Mouse (Mus musculus) lung, embryonic 16.5 days (tissue): ENCODE results near the gene Spint1. TPM values are rescaled to one million over a fixed set of nuclear protein-coding genes. Genes with fewer than 3 reads are reported as not detected.

ENCODE experiments used
- ATAC-seq: fragments of 200-750 bp; cut with Nextera tagmentation; 2 replicates; pipeline ENCODE4 v1.8.0; 2017; ENCODE audit warnings: low read depth, mild to moderate bottlenecking, moderate library complexity
- H3K27ac ChIP-seq: fragments of 300-500 bp; sonication (generic); 2 replicates; pipeline ENCODE4 v1.5.1; 2014; ENCODE audit warnings: mild to moderate bottlenecking, control low read depth, low read length
- H3K27me3 ChIP-seq: fragments of 300-500 bp; sonication (generic); 2 replicates; pipeline ENCODE4 v1.6.1; 2014; ENCODE audit warnings: low read depth, low read length, mixed read lengths; ENCODE audit not compliant: control insufficient read depth, insufficient read depth
- H3K36me3 ChIP-seq: fragments of 300-500 bp; sonication (generic); 2 replicates; pipeline ENCODE4 v1.6.1; 2014; ENCODE audit warnings: low read length; ENCODE audit not compliant: control insufficient read depth, insufficient read depth
- H3K4me1 ChIP-seq: fragments of 300-500 bp; sonication (generic); replicated peaks from 2 replicates; pipeline ENCODE4 v1.6.1; 2014; ENCODE audit warnings: low read length, mixed read lengths; ENCODE audit not compliant: control insufficient read depth, insufficient read depth
- H3K4me2 ChIP-seq: fragments of 300-500 bp; sonication (generic); 2 replicates; pipeline ENCODE4 v1.6.1; 2014; ENCODE audit warnings: low read depth, low read length, control low read depth
- H3K4me3 ChIP-seq: fragments of 300-500 bp; sonication (generic); 2 replicates; pipeline ENCODE4 v1.5.1; 2014; ENCODE audit warnings: mild to moderate bottlenecking, low read length, control low read depth
- H3K9ac ChIP-seq: fragments of 300-500 bp; sonication (generic); 2 replicates; pipeline ENCODE4 v1.6.1; 2014; ENCODE audit warnings: low read length, control low read depth
- H3K9me3 ChIP-seq: fragments of 300-500 bp; sonication (generic); 2 replicates; pipeline ENCODE4 v1.6.1; 2016; ENCODE audit warnings: low read length; ENCODE audit not compliant: control insufficient read depth
- WGBS: fragments of 180-500 bp; shearing (Covaris S2); extraction: QIAGEN DNeasy Blood & Tissue Kit; methylation state at CpG from one replicate; pipeline ENCODE4 v1.1.7; 2014; 5-methylcytosine and 5-hydroxymethylcytosine counted together
- polyA plus RNA-seq: library from polyadenylated mRNA; unstranded; fragments of >200 nt; fragmentation: Nextera tagmentation; extraction: Ambion mirVana; gene quantifications from 2 replicates; pipeline ENCODE4 v1.2.1, GENCODE M21; 2015

The Spint1 gene
- polyA plus RNA-seq, 1 experiment from 2014 or later, result 34.2 TPM

DNA sequence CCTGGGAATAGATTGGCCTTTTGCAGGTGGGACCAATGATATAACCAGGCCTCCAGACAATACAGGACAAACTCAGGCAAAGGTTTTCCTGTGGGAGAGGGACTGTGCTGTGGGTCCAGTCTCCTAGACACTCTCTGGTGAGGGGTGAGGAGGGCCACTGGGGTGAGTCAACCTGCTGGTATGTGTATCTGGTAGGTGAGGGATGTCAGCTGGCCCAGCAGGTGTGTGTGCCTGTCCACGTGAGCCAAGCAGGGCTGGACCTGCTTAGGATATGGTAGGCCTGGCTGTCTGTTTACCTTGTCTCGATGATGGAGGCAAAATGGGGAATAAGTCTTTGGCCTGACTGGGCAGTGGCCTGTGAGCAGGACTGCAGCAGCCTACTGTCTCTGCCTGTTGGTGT lies 1.5 kb downstream of the Spint1 start:
- Histone ChIP-seq H3K4me3 (peak overlapping the region; percentile 61), H3K27me3 (peaks cover 35% of the 10 kb centered on the region), H3K27ac (no peak overlapping the region), H3K36me3 (no peaks in the 10 kb centered on the region), H3K4me1 (peaks cover 6% of the 10 kb centered on the region; the same call in 1 of the 2 replicates), H3K4me2 (peak overlapping the region; percentile 71), H3K9ac (peak overlapping the region; percentile 72), H3K9me3 (no peaks in the 10 kb centered on the region)
- no peak for ATAC-seq
- 46% methylated on average over 2 of the region's 2 CpGs for WGBS

GRCm38 (mm10) chr2:119240075-119240818 lies 3.1 kb downstream of the Spint1 start:
- H3K27me3 ChIP-seq, result peaks cover 35% of the 10 kb centered on the region
- no peak overlapping the region for H3K27ac ChIP-seq
- ATAC-seq, result no peak
- no peak overlapping the region for H3K4me3 ChIP-seq
- H3K9me3 ChIP-seq, result no peaks in the 10 kb centered on the region
- peaks cover 6% of the 10 kb centered on the region; the same call in 1 of the 2 replicates for H3K4me1 ChIP-seq
- WGBS, result 60% methylated on average over 4 of the region's 4 CpGs
- no peaks in the 10 kb centered on the region for H3K36me3 ChIP-seq
- no peak overlapping the region for H3K4me2 ChIP-seq
- H3K9ac ChIP-seq, result no peak overlapping the region

- Histone ChIP-seq H3K27ac (no peak overlapping the region), H3K36me3 (no peaks in the 10 kb centered on the region), H3K4me2 (no peak overlapping the region), H3K4me3 (no peak overlapping the region), H3K4me1 (peaks cover 6% of the 10 kb centered on the region; the same call in 1 of the 2 replicates), H3K9ac (no peak overlapping the region), H3K27me3 (peaks cover 30% of the 10 kb centered on the region), H3K9me3 (no peaks in the 10 kb centered on the region)
- no peak for ATAC-seq
- 72% methylated on average over 4 of the region's 4 CpGs for WGBS
These were observed 3.6 kb downstream of the Spint1 start for GRCm38 (mm10) chr2:119240819-119241186.

DNA sequence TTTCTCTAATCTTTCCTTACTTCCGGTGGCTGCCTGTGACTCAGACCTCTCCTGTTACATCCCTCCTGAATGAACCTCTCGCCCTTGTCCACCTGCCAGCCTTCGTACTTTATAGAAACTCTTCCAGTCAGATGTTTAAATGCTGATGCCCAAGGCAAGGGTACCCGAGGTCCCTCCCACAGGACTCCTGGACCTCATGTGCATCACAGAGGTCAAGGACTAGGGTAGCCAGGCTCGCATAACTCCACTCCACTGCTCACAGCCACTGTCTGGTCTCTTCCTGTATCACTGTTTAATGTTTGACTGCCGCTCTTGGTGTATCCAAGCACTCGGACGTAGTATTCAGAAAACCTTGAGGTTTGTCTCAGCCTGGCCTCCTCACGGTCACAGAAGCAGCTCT lies 5.4 kb downstream of the Spint1 start:
- Histone ChIP-seq H3K9ac (no peak overlapping the region), H3K27ac (no peak overlapping the region), H3K4me1 (0 out of 2 replicates have a peak, but pooled peaks cover 2% of the 10 kb centered on the region), H3K36me3 (no peaks in the 10 kb centered on the region), H3K9me3 (no peaks in the 10 kb centered on the region), H3K27me3 (peaks cover 14% of the 10 kb centered on the region), H3K4me2 (no peak overlapping the region), H3K4me3 (no peak overlapping the region)
- no peak for ATAC-seq
- WGBS, result 60% methylated on average over 9 of the region's 9 CpGs

- H3K4me1 ChIP-seq, result no peaks in the 10 kb centered on the region
- no peaks in the 10 kb centered on the region for H3K9me3 ChIP-seq
- ATAC-seq, result no peak
- H3K4me2 ChIP-seq, result no peak overlapping the region
- no peaks in the 10 kb centered on the region; the same call in 1 of the 2 replicates for H3K27me3 ChIP-seq
- H3K4me3 ChIP-seq, result no peak overlapping the region
- H3K27ac ChIP-seq, result no peak overlapping the region
- H3K9ac ChIP-seq, result no peak overlapping the region
- 67% methylated on average over 7 of the region's 7 CpGs for WGBS
- H3K36me3 ChIP-seq, result no peaks in the 10 kb centered on the region
These were observed 8.1 kb downstream of the Spint1 start for GRCm38 (mm10) chr2:119245246-119245645.

DNA sequence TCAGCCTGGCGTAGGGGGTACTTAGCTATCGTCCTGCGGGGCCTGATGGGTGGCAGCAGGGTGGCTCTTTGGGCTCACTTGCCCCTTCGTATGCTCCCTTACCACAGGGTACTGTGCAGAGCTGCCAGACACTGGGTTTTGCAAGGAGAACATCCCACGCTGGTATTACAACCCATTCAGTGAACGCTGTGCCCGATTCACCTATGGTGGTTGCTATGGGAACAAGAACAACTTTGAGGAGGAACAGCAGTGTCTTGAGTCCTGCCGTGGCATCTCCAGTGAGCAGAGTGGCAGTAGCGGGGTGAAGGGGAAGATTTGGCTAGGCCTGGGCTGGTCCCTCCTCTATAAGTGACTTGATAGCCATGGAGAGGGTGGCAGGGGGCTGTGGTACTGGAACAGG lies 10.7 kb downstream of the Spint1 start:
- Histone ChIP-seq H3K27ac (no peak overlapping the region), H3K9me3 (no peaks in the 10 kb centered on the region), H3K9ac (no peak overlapping the region), H3K36me3 (no peaks in the 10 kb centered on the region), H3K4me3 (no peak overlapping the region), H3K4me2 (no peak overlapping the region), H3K27me3 (no peaks in the 10 kb centered on the region), H3K4me1 (0 out of 2 replicates have a peak, but pooled peaks cover 3% of the 10 kb centered on the region)
- no peak for ATAC-seq
- 78% methylated on average over 9 of the region's 9 CpGs for WGBS

- H3K9ac ChIP-seq, result no peak overlapping the region
- no peak overlapping the region for H3K4me3 ChIP-seq
- no peaks in the 10 kb centered on the region for H3K36me3 ChIP-seq
- ATAC-seq, result peak; percentile 49
- no peak overlapping the region for H3K4me2 ChIP-seq
- 42% methylated on average over 4 of the region's 4 CpGs for WGBS
- H3K27me3 ChIP-seq, result peaks cover 2% of the 10 kb centered on the region; the same call in 1 of the 2 replicates
- H3K27ac ChIP-seq, result no peak overlapping the region
- 0 out of 2 replicates have a peak, but pooled peaks cover 3% of the 10 kb centered on the region for H3K4me1 ChIP-seq
- no peaks in the 10 kb centered on the region for H3K9me3 ChIP-seq
These were observed 12.5 kb downstream of the Spint1 start for GRCm38 (mm10) chr2:119249592-119250061.

- no peak for ATAC-seq
- 0 out of 2 replicates have a peak, but pooled peaks cover 3% of the 10 kb centered on the region for H3K4me1 ChIP-seq
- H3K27ac ChIP-seq, result no peak overlapping the region
- no peak overlapping the region for H3K4me3 ChIP-seq
- no peak overlapping the region for H3K4me2 ChIP-seq
- 54% methylated on average over 5 of the region's 5 CpGs for WGBS
- no peaks in the 10 kb centered on the region for H3K9me3 ChIP-seq
- no peaks in the 10 kb centered on the region for H3K36me3 ChIP-seq
- no peak overlapping the region for H3K9ac ChIP-seq
- peaks cover 9% of the 10 kb centered on the region for H3K27me3 ChIP-seq
These were observed 13.2 kb downstream of the Spint1 start for GRCm38 (mm10) chr2:119250377-119250776.

DNA sequence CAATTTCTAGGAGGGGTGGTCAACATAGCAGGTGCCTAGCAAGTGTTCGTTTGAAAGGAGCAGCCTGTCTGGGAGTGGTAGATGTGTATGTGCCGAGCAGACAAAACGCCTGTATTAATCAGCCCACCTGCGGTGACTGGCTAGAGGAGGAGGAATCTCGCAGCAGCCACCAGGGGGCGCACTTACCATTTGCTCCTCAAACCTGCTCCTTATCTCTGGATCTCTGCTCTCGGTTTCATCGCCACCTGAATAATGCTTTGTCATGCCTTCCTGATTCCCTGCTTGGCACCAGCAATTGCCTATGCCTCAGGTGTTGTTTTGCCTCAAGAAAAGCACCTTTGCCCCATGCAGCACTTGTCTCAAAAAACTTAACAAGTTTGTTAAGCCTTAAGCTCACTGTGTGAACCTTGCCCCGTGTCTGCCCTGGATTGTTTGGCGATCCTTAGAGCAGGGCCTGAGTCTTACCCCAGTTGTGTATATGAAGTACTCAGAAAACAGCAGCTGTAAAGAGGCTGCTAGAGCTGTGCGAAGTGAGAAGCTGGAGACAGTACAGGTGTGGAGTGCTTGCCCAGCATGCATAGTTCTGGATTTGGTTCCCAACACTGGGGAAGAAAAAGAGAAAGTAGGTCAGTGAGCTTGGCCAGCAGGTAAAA lies 13.8 kb downstream of the Spint1 start:
- Histone ChIP-seq H3K9ac (peak overlapping the region; percentile 26; the same call in 1 of the 2 replicates), H3K4me2 (peak overlapping the region; percentile 38), H3K4me3 (0 out of 2 replicates have a peak overlapping the region, but pooled peaks have one; percentile 15), H3K9me3 (no peaks in the 10 kb centered on the region), H3K4me1 (0 out of 2 replicates have a peak, but pooled peaks cover 3% of the 10 kb centered on the region), H3K27me3 (peaks cover 11% of the 10 kb centered on the region), H3K36me3 (no peaks in the 10 kb centered on the region), H3K27ac (no peak overlapping the region)
- WGBS, result 7% methylated on average over 11 of the region's 11 CpGs
- peak; percentile 78 for ATAC-seq
